Mouse (Mus musculus): Measurements from ENCODE around the gene Fam118b. TPM values are rescaled to one million over a fixed set of nuclear protein-coding genes. Genes with fewer than 3 reads are reported as not detected.

Fam118b gene
- polyA plus RNA-seq, 1 experiment = 19.8 TPM

GRCm38 (mm10) chr9:35282851-35283200, 15.2 kb upstream of the Fam118b start:
- no peak for TF ChIP-seq MYOD1 (IDR thresholded peaks at IDR 0.05; ENCODE audit: control insufficient read depth, insufficient read length, low read depth)
- TF ChIP-seq MYOG (IDR thresholded peaks at IDR 0.05; ENCODE audit: control insufficient read depth, extremely low read depth, insufficient read length) = no peak
- TF ChIP-seq MAX (IDR thresholded peaks at IDR 0.05) = no peak
- TF ChIP-seq CTCF (IDR thresholded peaks at IDR 0.05; ENCODE audit: control insufficient read depth, insufficient read depth, insufficient read length) = no peak
- Histone ChIP-seq H3K27me3 (ENCODE audit: control insufficient read depth, insufficient read depth, insufficient read length) (no peaks in the 10 kb centered on the region), H3K79me3 (ENCODE audit: low read depth) (no peaks in the 10 kb centered on the region), H3K79me2 (ENCODE audit: control insufficient read depth, insufficient read depth) (no peaks in the 10 kb centered on the region), H3K4me3 (ENCODE audit: insufficient read depth, poor library complexity, severe bottlenecking) (no peak overlapping the region), H3K36me3 (ENCODE audit: control insufficient read depth, insufficient read depth) (no peaks in the 10 kb centered on the region), H3ac (ENCODE audit: control insufficient read depth, insufficient read length, low read depth) (no peak overlapping the region)

GRCm38 (mm10) chr9:35282006-35282850, 14.6 kb upstream of the Fam118b start:
- Histone ChIP-seq H3K79me3 (ENCODE audit: low read depth) (no peaks in the 10 kb centered on the region), H3K36me3 (ENCODE audit: control insufficient read depth, insufficient read depth) (peaks cover under 1% of the 10 kb centered on the region), H3ac (ENCODE audit: control insufficient read depth, insufficient read length, low read depth) (no peak overlapping the region), H3K79me2 (ENCODE audit: control insufficient read depth, insufficient read depth) (no peaks in the 10 kb centered on the region), H3K27me3 (ENCODE audit: control insufficient read depth, insufficient read depth, insufficient read length) (no peaks in the 10 kb centered on the region), H3K4me3 (ENCODE audit: insufficient read depth, poor library complexity, severe bottlenecking) (no peak overlapping the region)
- TF ChIP-seq CTCF (IDR thresholded peaks at IDR 0.05; ENCODE audit: control insufficient read depth, insufficient read depth, insufficient read length) (peak; percentile 17), MAX (IDR thresholded peaks at IDR 0.05) (no peak), FOSL1 (IDR thresholded peaks at IDR 0.05; ENCODE audit: insufficient read depth, low read length, poor library complexity, severe bottlenecking) (no peak), USF1 (IDR thresholded peaks at IDR 0.05; ENCODE audit: low read depth) (no peak)

DNA sequence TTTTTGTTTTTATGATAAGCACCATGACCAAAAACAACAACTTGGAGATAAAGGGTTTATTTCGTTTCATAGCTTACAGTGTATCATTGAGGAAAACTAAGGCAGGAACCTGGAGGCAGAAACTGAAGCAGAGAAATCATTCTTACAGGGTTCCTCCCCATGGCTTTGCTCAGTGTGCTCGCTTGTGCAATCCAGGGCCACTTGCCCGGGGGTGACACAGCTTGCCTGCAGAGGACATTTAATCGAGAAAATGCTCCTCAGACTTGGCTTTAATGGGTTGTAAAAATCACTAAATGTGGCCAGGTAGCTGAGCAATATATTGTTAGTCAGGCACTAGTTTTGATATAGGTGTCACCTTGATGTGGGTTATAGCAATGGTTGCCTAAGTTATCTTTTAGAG, 10.8 kb upstream of the Fam118b start:
- TF ChIP-seq MAX (IDR thresholded peaks at IDR 0.05) (no peak), USF1 (IDR thresholded peaks at IDR 0.05; ENCODE audit: low read depth) (no peak), CTCF (IDR thresholded peaks at IDR 0.05; ENCODE audit: control insufficient read depth, insufficient read depth, insufficient read length) (no peak), MYOG (IDR thresholded peaks at IDR 0.05; ENCODE audit: control insufficient read depth, extremely low read depth, insufficient read length) (no peak), FOSL1 (IDR thresholded peaks at IDR 0.05; ENCODE audit: insufficient read depth, low read length, poor library complexity, severe bottlenecking) (no peak), CEBPB (IDR thresholded peaks at IDR 0.05; ENCODE audit: low read depth) (no peak), MYOD1 (IDR thresholded peaks at IDR 0.05; ENCODE audit: control insufficient read depth, insufficient read length, low read depth) (no peak)
- Histone ChIP-seq H3K27me3 (ENCODE audit: control insufficient read depth, insufficient read depth, insufficient read length) (no peaks in the 10 kb centered on the region), H3K79me2 (ENCODE audit: control insufficient read depth, insufficient read depth) (no peaks in the 10 kb centered on the region), H3K79me3 (ENCODE audit: low read depth) (no peaks in the 10 kb centered on the region), H3K36me3 (ENCODE audit: control insufficient read depth, insufficient read depth) (peaks cover 24% of the 10 kb centered on the region), H3K4me3 (ENCODE audit: insufficient read depth, poor library complexity, severe bottlenecking) (no peak overlapping the region), H3ac (ENCODE audit: control insufficient read depth, insufficient read length, low read depth) (no peak overlapping the region)

DNA sequence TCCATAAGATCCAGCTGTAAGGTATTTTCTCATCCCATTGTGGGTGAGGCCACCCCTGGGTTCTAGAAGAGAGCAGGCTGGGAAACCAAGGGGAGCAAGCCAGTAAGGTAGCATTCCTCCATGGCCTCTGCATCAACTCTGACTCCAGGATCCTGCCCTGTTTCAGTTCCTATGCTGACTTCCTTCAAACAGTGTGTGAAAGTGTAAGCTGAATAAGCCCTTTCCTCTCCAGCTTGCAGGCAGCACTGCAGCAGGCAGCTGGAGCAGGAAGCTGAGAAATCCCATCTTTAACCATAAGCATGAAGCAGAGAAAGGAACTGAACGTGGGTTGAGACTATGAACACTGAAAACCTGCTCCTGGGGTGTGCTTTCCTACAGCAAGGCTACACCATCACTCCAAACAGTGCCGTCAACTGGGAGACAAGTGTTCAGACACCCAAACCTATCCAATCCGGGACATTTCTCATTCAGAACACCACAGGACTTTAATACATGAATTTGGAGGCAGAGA, 10.3 kb upstream of the Fam118b start:
- Histone ChIP-seq H3K36me3 (ENCODE audit: control insufficient read depth, insufficient read depth) (peaks cover 29% of the 10 kb centered on the region), H3K27me3 (ENCODE audit: control insufficient read depth, insufficient read depth, insufficient read length) (no peaks in the 10 kb centered on the region), H3K4me3 (ENCODE audit: insufficient read depth, poor library complexity, severe bottlenecking) (no peak overlapping the region), H3ac (ENCODE audit: control insufficient read depth, insufficient read length, low read depth) (no peak overlapping the region), H3K79me2 (ENCODE audit: control insufficient read depth, insufficient read depth) (no peaks in the 10 kb centered on the region), H3K79me3 (ENCODE audit: low read depth) (no peaks in the 10 kb centered on the region)
- TF ChIP-seq CEBPB (IDR thresholded peaks at IDR 0.05; ENCODE audit: low read depth) (no peak), MYOG (IDR thresholded peaks at IDR 0.05; ENCODE audit: control insufficient read depth, extremely low read depth, insufficient read length) (no peak), CTCF (IDR thresholded peaks at IDR 0.05; ENCODE audit: control insufficient read depth, insufficient read depth, insufficient read length) (no peak), MAX (IDR thresholded peaks at IDR 0.05) (no peak), MYOD1 (IDR thresholded peaks at IDR 0.05; ENCODE audit: control insufficient read depth, insufficient read length, low read depth) (no peak), USF1 (IDR thresholded peaks at IDR 0.05; ENCODE audit: low read depth) (no peak), FOSL1 (IDR thresholded peaks at IDR 0.05; ENCODE audit: insufficient read depth, low read length, poor library complexity, severe bottlenecking) (no peak)

DNA sequence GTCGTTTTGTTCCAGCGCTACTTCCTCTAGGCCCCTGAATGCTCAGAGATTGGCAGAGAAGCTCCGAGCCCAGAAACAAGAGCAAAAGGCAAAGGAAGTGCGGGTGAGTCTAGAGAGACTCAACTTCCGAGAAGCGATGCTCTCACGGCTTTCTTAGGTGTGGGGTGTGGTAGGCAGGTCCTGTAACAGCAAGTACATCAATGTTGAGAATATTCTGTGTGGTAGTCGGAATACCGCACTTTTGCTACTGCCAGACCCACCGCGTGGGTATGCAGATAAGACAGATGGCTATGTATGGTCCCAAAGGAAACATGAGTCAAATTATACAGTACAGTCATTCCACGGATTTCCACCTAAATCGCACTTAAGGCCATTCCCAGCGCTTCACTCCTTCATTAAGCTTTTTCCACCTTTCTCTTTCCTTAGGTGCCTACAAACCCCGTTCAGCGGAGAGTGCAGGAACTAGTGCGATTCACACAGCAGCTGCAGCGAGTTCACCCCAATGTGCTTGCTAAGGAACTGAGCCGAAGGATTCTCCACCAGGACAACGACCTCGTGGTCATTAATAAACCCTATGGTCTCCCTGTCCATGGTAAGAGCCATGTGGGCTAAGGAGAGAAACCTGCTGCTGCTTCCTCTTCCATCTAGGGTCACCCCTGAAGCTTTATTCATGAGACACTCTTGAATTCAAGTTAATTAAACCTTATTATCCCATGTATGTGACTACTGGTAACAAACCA, 541 bp upstream of the Fam118b start:
- TF ChIP-seq CEBPB (IDR thresholded peaks at IDR 0.05; ENCODE audit: low read depth) (no peak), MYOG (IDR thresholded peaks at IDR 0.05; ENCODE audit: control insufficient read depth, extremely low read depth, insufficient read length) (no peak), MAX (IDR thresholded peaks at IDR 0.05) (no peak), MYOD1 (IDR thresholded peaks at IDR 0.05; ENCODE audit: control insufficient read depth, insufficient read length, low read depth) (no peak), FOSL1 (IDR thresholded peaks at IDR 0.05; ENCODE audit: insufficient read depth, low read length, poor library complexity, severe bottlenecking) (no peak), USF1 (IDR thresholded peaks at IDR 0.05; ENCODE audit: low read depth) (no peak)
- peaks cover 25% of the 10 kb centered on the region for H3K36me3 ChIP-seq (ENCODE audit: control insufficient read depth, insufficient read depth)
- H3ac ChIP-seq (ENCODE audit: control insufficient read depth, insufficient read length, low read depth) = peak overlapping the region; percentile 74
- peaks cover 9% of the 10 kb centered on the region for H3K79me3 ChIP-seq (ENCODE audit: low read depth)
- peaks cover 46% of the 10 kb centered on the region for H3K79me2 ChIP-seq (ENCODE audit: control insufficient read depth, insufficient read depth)
- peak overlapping the region; percentile 85 for H3K4me3 ChIP-seq (ENCODE audit: insufficient read depth, poor library complexity, severe bottlenecking)
- no peaks in the 10 kb centered on the region for H3K27me3 ChIP-seq (ENCODE audit: control insufficient read depth, insufficient read depth, insufficient read length)

All from C2C12 (cell line).